Mouse (Mus musculus) stomach, postnatal 0 days (tissue): ENCODE results near the gene Copb1. TPM values are rescaled to one million over a fixed set of nuclear protein-coding genes. Genes with fewer than 3 reads are reported as not detected.
A peak's percentile ranks its signal among the peaks of the same experiment; 100 is the strongest.

Experiments used
- ATAC-seq: fragments of 200-750 bp; cut with Nextera tagmentation; 2 replicates; pipeline ENCODE4 v1.8.0; 2017; ENCODE audit not compliant: low FRiP score, low TSS enrichment
- DNase-seq: peaks from one replicate; pipeline ENCODE4 v3.0.0-alpha.2; 2016; ENCODE audit warnings: low spot score
- H3K27ac ChIP-seq: fragments of 300-500 bp; sonication (generic); replicated peaks from 2 replicates; pipeline ENCODE4 v1.5.1; 2014; ENCODE audit warnings: mild to moderate bottlenecking, control low read depth
- H3K27me3 ChIP-seq: fragments of 300-500 bp; sonication (generic); 2 replicates; pipeline ENCODE4 v1.6.1; 2014; ENCODE audit warnings: low read length; ENCODE audit not compliant: control insufficient read depth, insufficient read depth
- H3K36me3 ChIP-seq: fragments of 300-500 bp; sonication (generic); 2 replicates; pipeline ENCODE4 v1.6.1; 2014; ENCODE audit warnings: low read length, mixed read lengths; ENCODE audit not compliant: control insufficient read depth, insufficient read depth
- H3K4me1 ChIP-seq: fragments of 300-500 bp; sonication (generic); replicated peaks from 2 replicates; pipeline ENCODE4 v1.6.1; 2014; ENCODE audit warnings: antibody characterized with exemption; ENCODE audit not compliant: control insufficient read depth, insufficient read depth
- H3K4me2 ChIP-seq: fragments of 300-500 bp; sonication (generic); replicated peaks from 2 replicates; pipeline ENCODE4 v1.6.1; 2014; ENCODE audit warnings: low read depth, mild to moderate bottlenecking, control low read depth, moderate library complexity
- H3K4me3 ChIP-seq: fragments of 300-500 bp; sonication (generic); 2 replicates; pipeline ENCODE4 v1.5.1; 2014; ENCODE audit warnings: low read depth, low read length, control low read depth
- H3K9ac ChIP-seq: fragments of 300-500 bp; sonication (generic); 2 replicates; pipeline ENCODE4 v1.6.1; 2014; ENCODE audit warnings: mild to moderate bottlenecking, low read length, control low read depth, mixed read lengths
- H3K9me3 ChIP-seq: fragments of 300-500 bp; sonication (generic); 2 replicates; pipeline ENCODE4 v1.6.1; 2016; ENCODE audit warnings: low read length; ENCODE audit not compliant: control insufficient read depth
- CTCF ChIP-seq: IDR thresholded peaks from 2 replicates; pipeline ENCODE4 v1.5.1; 2016; ENCODE audit warnings: antibody characterized with exemption, low read depth, mild to moderate bottlenecking, moderate library complexity
- EP300 ChIP-seq: optimal IDR thresholded peaks from 2 replicates; pipeline ENCODE3; 2016; ENCODE audit warnings: antibody characterized with exemption
- WGBS: fragments of 180-500 bp; shearing (Covaris S2); extraction: QIAGEN DNeasy Blood & Tissue Kit; methylation state at CpG from one replicate; pipeline ENCODE4 v1.1.7; 2014; 5-methylcytosine and 5-hydroxymethylcytosine counted together
- polyA plus RNA-seq: library from polyadenylated mRNA; unstranded; fragments of >200 nt; fragmentation: Nextera tagmentation; extraction: Ambion mirVana; gene quantifications from 2 replicates; pipeline ENCODE4 v1.2.1, GENCODE M21; 2015

Copb1 gene
- polyA plus RNA-seq, 1 experiment from 2014 or later, result 83.7 TPM

GRCm38 (mm10) chr7:114292501-114292971 lies 38.0 kb upstream of the Copb1 start:
- 11% methylated on average over 12 of the region's 12 CpGs for WGBS
- Histone ChIP-seq H3K4me2 (peak overlapping the region; percentile 49), H3K27me3 (no peaks in the 10 kb centered on the region), H3K27ac (0 out of 2 replicates have a peak overlapping the region, but pooled peaks have one; percentile 36), H3K9me3 (no peaks in the 10 kb centered on the region), H3K36me3 (no peaks in the 10 kb centered on the region), H3K9ac (peak overlapping the region; percentile 0; the same call in 1 of the 2 replicates), H3K4me3 (peak overlapping the region; percentile 13; the same call in 1 of the 2 replicates), H3K4me1 (no peaks in the 10 kb centered on the region)
- DNase-seq (peak; percentile 70), ATAC-seq (peak; percentile 84)
- TF ChIP-seq EP300, result no peak
- no peak for TF ChIP-seq CTCF

DNA sequence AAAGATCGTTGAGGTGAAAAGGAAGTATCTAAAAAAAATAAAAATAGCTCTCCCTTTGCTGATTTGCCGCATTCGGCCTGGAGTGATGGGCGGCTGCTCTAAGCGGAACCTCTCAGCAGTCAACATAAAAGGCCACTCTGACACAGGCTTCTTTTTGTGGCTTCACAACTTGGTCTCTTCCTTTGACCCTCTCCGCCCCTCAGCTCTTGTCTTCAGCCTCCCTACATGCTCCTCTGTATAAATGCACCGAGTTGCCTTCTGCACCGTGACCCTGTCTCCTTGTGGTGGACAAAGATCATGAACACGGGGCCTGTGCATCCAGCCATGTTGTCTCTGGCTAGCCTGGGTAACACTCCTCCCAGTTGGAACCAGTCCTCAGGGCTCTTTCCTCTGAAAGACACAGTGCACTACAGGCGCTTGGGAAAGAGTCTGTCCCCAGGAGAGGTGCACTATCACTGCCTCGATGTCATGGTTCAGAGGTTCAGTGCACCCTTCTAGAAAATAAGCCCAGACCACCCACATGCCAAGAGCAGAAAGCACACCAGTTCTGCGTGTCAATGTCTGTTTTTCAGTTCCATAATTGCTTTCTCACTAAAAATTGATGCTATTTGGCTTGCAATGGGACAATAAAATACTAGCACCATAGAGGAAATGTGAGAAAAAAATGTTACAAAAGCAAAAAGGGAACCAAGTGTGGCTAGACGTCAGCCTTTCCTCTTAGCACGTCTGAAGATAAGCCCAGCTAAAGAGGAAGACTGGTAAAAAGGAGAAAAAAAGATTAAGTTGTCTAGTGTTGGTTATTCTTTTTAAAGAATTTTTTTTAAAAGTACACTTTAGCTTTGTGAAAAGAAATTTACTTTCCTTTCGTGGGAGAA lies 37.2 kb upstream of the Copb1 start:
- Histone ChIP-seq H3K27me3 (no peaks in the 10 kb centered on the region), H3K27ac (no peak overlapping the region), H3K4me3 (no peak overlapping the region), H3K9me3 (no peaks in the 10 kb centered on the region), H3K36me3 (no peaks in the 10 kb centered on the region), H3K4me2 (peak overlapping the region; percentile 49; the same call in 1 of the 2 replicates), H3K9ac (no peak overlapping the region), H3K4me1 (no peaks in the 10 kb centered on the region)
- no peak for TF ChIP-seq CTCF
- DNase-seq (no peak), ATAC-seq (no peak)
- WGBS, result 63% methylated on average over 15 of the region's 15 CpGs

DNA sequence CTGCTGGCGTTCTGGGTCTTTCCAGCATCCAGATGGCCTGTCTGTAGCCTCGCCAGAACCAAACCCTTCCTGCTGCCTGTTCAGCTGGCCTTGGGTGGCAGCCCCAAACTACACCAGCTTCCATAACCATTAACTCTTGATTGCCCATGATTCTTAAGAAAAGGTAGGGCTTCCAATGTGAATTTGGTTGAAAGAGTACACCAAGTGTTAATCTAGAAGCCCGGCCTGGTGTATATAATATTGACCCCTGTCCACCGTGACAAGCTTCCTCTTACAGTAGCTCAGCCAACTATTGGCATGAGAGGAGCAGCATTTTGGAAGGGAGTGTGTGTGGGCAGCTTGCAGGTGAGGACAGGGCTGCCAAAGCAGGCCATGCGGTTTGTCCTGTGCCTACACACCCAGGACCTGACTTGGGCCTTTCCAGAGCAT lies 35.6 kb upstream of the Copb1 start:
- WGBS, result 57% methylated on average over 5 of the region's 5 CpGs
- no peak overlapping the region for H3K9ac ChIP-seq
- ATAC-seq, result 0 out of 2 replicates have a peak, but pooled peaks have one; percentile 40
- TF ChIP-seq EP300 (no peak), CTCF (no peak)
- H3K9me3 ChIP-seq, result no peaks in the 10 kb centered on the region
- no peaks in the 10 kb centered on the region for H3K36me3 ChIP-seq
- H3K27me3 ChIP-seq, result no peaks in the 10 kb centered on the region
- no peak for DNase-seq
- H3K4me2 ChIP-seq, result no peak overlapping the region
- H3K27ac ChIP-seq, result no peak overlapping the region
- no peaks in the 10 kb centered on the region for H3K4me1 ChIP-seq
- H3K4me3 ChIP-seq, result no peak overlapping the region

- WGBS, result 90% methylated on average over 14 of the region's 14 CpGs
- Histone ChIP-seq H3K4me2 (no peak overlapping the region), H3K4me3 (no peak overlapping the region), H3K9ac (no peak overlapping the region), H3K9me3 (no peaks in the 10 kb centered on the region), H3K4me1 (no peaks in the 10 kb centered on the region), H3K27ac (no peak overlapping the region), H3K36me3 (no peaks in the 10 kb centered on the region), H3K27me3 (no peaks in the 10 kb centered on the region)
- TF ChIP-seq EP300 (no peak), CTCF (no peak)
- ATAC-seq (0 out of 2 replicates have a peak, but pooled peaks have one; percentile 21), DNase-seq (no peak)
Measured at GRCm38 (mm10) chr7:114284296-114284910, 29.9 kb upstream of the Copb1 start.

- no peaks in the 10 kb centered on the region for H3K9me3 ChIP-seq
- no peaks in the 10 kb centered on the region for H3K36me3 ChIP-seq
- no peak overlapping the region for H3K4me3 ChIP-seq
- ATAC-seq, result no peak
- DNase-seq, result no peak
- H3K4me1 ChIP-seq, result no peaks in the 10 kb centered on the region
- no peaks in the 10 kb centered on the region for H3K27me3 ChIP-seq
- no peak overlapping the region for H3K9ac ChIP-seq
- no peak overlapping the region for H3K4me2 ChIP-seq
- WGBS, result 77% methylated on average over 9 of the region's 9 CpGs
- no peak for TF ChIP-seq CTCF
- no peak for TF ChIP-seq EP300
- H3K27ac ChIP-seq, result no peak overlapping the region
Measured at GRCm38 (mm10) chr7:114283006-114283405, 28.5 kb upstream of the Copb1 start.
